Mouse (Mus musculus): Measurements from ENCODE around the gene Zscan2.

DNA sequence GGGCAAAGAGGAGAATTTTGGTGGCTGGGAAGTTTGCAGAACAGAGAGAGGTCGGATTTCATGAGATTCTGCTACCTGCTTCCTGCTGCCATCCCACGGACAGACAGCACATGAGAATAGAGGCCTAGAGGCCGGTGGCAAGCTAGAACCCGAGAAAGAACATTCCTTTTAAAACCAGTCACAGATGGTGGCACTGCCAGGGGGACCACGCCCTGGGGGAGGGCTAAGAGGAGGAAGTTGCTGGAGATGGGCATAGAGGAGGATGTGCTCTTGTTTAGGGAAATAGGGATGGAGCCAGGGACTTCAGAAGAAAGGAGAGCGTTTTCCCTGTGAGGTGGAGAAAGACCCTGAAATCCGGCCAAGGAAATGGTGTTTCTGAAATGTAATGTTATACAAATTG is 22.5 kb upstream of the Zscan2 start:
- TF ChIP-seq CTCF (conservative IDR thresholded peaks at IDR 0.05; ENCODE audit: low read length) (no peak), POU5F1 (IDR thresholded peaks at IDR 0.05; ENCODE audit: borderline replicate concordance, low read length) (no peak)
